Mouse (Mus musculus) left cerebral cortex, adult 18-20 months (tissue): ENCODE measurements at regions not wholly inside any gene's neighbourhood (a gene's known extent, or its start where the extent isn't known, plus 50 kb on each side); places are given as distances from the start of the nearest gene placed in this dataset.
A peak's percentile ranks its signal among the peaks of the same experiment; 100 is the strongest.

Experiments used
- DNase-seq, 2 experiments: peaks; one replicate each; pipeline ENCODE4 v3.0.0; 2021 to 2022; ENCODE audit warnings: low spot score in 2 of 2, mixed read lengths in 1 of 2

DNA sequence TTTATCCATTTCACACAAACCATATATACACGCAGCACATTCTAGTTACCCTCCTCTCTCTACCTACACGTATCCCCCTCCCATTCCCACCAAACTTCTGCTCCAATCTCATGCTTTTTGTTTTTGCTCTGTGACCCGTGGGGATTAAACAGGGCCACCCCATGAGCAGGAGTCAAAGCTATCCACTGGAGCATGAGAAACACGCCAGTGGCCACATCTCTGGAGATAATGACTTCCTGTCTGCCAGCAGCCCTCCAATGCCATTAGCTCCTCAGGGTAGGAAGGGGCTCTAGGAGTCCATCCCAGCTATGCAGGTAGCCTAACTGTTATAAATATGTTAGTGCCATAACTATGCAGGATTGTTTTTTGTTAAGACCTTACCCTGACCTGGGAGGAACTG lies 141.9 kb upstream of the Grb10 start:
- no peak for DNase-seq

- no peak for DNase-seq
Measured at GRCm38 (mm10) chr11:12172429-12172828, 133.9 kb upstream of the Grb10 start.

- DNase-seq, result no peak
Measured at GRCm38 (mm10) chr11:12171312-12171711, 132.8 kb upstream of the Grb10 start.

- peak in 1 of 2 experiments; percentile 4 for DNase-seq
Measured at GRCm38 (mm10) chr11:12168432-12168831, 129.9 kb upstream of the Grb10 start.
